Mouse (Mus musculus) liver, postnatal 0 days (tissue): Measurements from ENCODE around the gene Pagr1b.

ENCODE experiments used
- CTCF ChIP-seq: sonication (generic); IDR thresholded peaks from 2 replicates; pipeline ENCODE4 v1.5.1; 2016; ENCODE audit warnings: antibody characterized with exemption, low read depth
- EP300 ChIP-seq: IDR thresholded peaks from 2 replicates; pipeline ENCODE4 v1.6.1; 2016; ENCODE audit warnings: antibody characterized with exemption, low read depth, mild to moderate bottlenecking

DNA sequence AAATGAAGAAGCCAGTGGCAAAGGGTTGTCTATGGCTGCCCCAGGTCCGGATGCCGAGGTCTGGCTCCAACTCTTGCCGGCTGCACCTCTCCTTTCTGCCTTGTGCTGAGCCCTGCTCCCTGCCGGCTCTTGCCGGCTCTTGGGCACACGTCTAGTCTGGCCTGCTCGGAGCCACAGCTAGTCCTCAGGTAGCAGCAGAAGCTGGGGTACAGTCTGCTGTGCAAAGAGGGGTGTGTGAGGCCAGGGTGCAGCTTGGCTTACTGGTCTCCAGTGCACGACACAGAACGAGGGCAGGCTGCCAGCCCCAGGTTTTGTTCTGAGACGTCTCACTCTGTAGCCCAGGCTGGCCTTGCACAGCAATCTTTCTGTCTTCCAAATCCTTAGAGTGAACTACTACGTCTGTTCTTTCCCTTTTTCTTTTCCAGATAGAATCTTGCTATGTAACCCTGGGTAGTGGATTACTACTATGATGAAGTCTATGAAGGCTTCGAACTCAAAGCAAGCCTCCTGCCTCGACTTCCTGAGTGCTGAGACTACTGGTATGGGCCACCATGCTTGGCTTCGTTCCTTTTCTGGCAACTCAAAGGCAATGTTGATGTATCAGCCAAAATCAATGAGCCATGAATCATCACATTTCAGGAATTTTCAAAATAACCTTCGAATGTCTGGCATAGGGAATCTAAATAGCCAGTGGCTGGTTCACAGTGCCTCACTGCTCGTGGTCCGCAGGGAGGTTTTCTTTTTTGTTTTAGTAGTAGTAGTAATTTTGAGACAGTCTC lies 6.8 kb downstream of the Pagr1b start:
- no peak for TF ChIP-seq CTCF
- no peak for TF ChIP-seq EP300
